Mouse (Mus musculus) brain, adult 2 months (tissue): ENCODE results near the gene Ttc30a2.
"Not testable (repeated sequence)": the region's sequence is repeated elsewhere in the genome, so short reads cannot be mapped to it uniquely, and the experiment has no call there.

Source experiments
- DNase-seq: peaks from one replicate; pipeline ENCODE4 v3.0.0; 2011; ENCODE audit warnings: low read depth, low spot score

The Ttc30a2 gene

GRCm38 (mm10) chr2:75981440-75982081, 3.6 kb upstream of the Ttc30a2 start, which contains the start of gene Ttc30a1:
Gene Ttc30a1 (minus strand): TSS chr2:75981967.
- peak; percentile 92 for DNase-seq

GRCm38 (mm10) chr2:75980933-75981439, 3.0 kb upstream of the Ttc30a2 start:
- DNase-seq, result not testable (repeated sequence)

- DNase-seq, result not testable (repeated sequence)
These were observed 1.9 kb downstream of the Ttc30a2 start for GRCm38 (mm10) chr2:75976070-75976469.

- DNase-seq, result no peak
These were observed 3.8 kb downstream of the Ttc30a2 start for GRCm38 (mm10) chr2:75974131-75974530.

GRCm38 (mm10) chr2:75964972-75965371, 13.0 kb downstream of the Ttc30a2 start:
- DNase-seq, result peak; percentile 94

GRCm38 (mm10) chr2:75964512-75964911, 13.5 kb downstream of the Ttc30a2 start:
- DNase-seq, result peak; percentile 74

GRCm38 (mm10) chr2:75964051-75964450, 13.9 kb downstream of the Ttc30a2 start:
- DNase-seq, result no peak

GRCm38 (mm10) chr2:75963211-75963840, 14.6 kb downstream of the Ttc30a2 start:
- no peak for DNase-seq

- DNase-seq, result peak; percentile 80
These were observed 17.3 kb downstream of the Ttc30a2 start for GRCm38 (mm10) chr2:75960366-75961330.

- peak; percentile 55 for DNase-seq
These were observed 18.1 kb downstream of the Ttc30a2 start for GRCm38 (mm10) chr2:75959850-75960365.

GRCm38 (mm10) chr2:75959183-75959849, 18.7 kb downstream of the Ttc30a2 start:
- no peak for DNase-seq

GRCm38 (mm10) chr2:75955709-75956108, 22.3 kb downstream of the Ttc30a2 start:
- no peak for DNase-seq

- DNase-seq, result no peak
These were observed 24.6 kb downstream of the Ttc30a2 start for GRCm38 (mm10) chr2:75953320-75953719.

GRCm38 (mm10) chr2:75950685-75951084, 27.3 kb downstream of the Ttc30a2 start:
- no peak for DNase-seq

- peak; percentile 94 for DNase-seq
These were observed 39.6 kb downstream of the Ttc30a2 start, which contains the start of gene Ttc30b for GRCm38 (mm10) chr2:75938117-75939063. Gene Ttc30b (minus strand): TSS chr2:75938585.

GRCm38 (mm10) chr2:75937520-75938116, 40.4 kb downstream of the Ttc30a2 start:
- not testable (repeated sequence) for DNase-seq

- DNase-seq, result not testable (repeated sequence)
These were observed 41.3 kb downstream of the Ttc30a2 start for GRCm38 (mm10) chr2:75936685-75937084.

- no peak for DNase-seq
These were observed 44.4 kb downstream of the Ttc30a2 start for GRCm38 (mm10) chr2:75933541-75933940.

GRCm38 (mm10) chr2:75930941-75931340, 47.0 kb downstream of the Ttc30a2 start:
- peak; percentile 79 for DNase-seq
